In the genomic region with DNA sequence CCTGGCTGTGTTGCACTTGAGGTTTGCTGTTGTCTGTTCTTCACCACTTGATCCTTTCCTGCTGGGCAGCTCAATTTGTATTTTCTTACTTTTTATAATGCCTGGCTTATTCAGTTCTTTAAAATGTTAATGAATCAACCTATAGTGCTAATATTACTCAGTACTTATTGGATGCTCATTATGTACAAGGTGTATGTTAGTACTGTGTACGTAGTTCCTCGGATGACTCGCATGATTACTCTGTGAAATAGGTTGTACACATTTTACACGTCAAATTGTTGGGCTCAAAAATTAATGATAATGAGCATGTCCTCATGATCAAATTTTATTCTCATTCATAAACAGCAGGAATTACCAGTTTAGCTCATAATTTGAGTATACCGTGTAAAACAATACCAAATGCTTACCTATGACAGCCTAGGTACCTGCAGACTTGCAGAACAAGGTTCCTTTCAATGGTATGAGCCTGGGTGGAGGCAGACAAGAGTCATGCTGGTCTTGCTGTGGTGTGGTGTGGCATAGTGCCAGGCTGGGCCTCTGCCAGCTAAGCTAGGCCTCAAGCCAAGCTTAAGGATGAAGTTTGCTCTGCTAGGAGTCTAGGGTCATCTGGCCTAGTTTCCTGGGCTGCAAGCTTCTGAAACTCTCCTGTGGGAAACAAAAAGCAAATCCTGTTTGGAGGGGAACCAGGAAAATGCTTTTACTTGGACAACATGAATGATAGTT, we compare ENCODE assay signal across 8 mouse cellular contexts. TPM values are rescaled to one million over a fixed set of nuclear protein-coding genes. Genes with fewer than 3 reads are reported as not detected.
DNase-seq lines count a peak whose midpoint lies in the region; ATAC-seq and TF ChIP-seq lines count a peak whose summit lies in the region.
"Had no signal": no experiment of that assay in that cellular context is flagged by ENCODE, and none has a peak within 500 bp of the region (broad histone marks: within the 10 kb centered on the region; RNA-seq: fewer than 3 reads in every experiment).

No protein-coding gene starts in this region.

- peak; percentile 82 for DNase-seq in liver, postnatal 0 days
- DNase-seq in brain, embryonic 14.5 days (ENCODE audit: low read depth) = peak; percentile 65
- peak; percentile 89 to 91 for DNase-seq in gastrocnemius, adult 8-10 months (ENCODE audit: low spot score in 2 of 2)
- peak; percentile 91 for DNase-seq in kidney, postnatal 10 days
- peak; percentile 91 for DNase-seq in lung, postnatal 14 days
- peak; percentile 74 for DNase-seq in urinary bladder, adult 2 months (ENCODE audit: low spot score)
- DNase-seq: liver, embryonic 13.5 days had no signal

- H3K27me3 ChIP-seq in liver, postnatal 0 days (ENCODE audit: insufficient read depth, low read length) = no peaks in the 10 kb centered on the region
- H3K27me3 ChIP-seq in liver, embryonic 12.5 days (replicated peaks) = no peaks in the 10 kb centered on the region
- H3K27me3 ChIP-seq: liver, embryonic 13.5 days had no signal

- no peak for TF ChIP-seq EP300 in liver, postnatal 0 days (IDR thresholded peaks at IDR 0.05; ENCODE audit: low read depth)

- WGBS in liver, postnatal 0 days (ENCODE audit: insufficient replicate concordance) = 89% methylated on average over 5 of the region's 5 CpGs
- WGBS in liver, embryonic 12.5 days (ENCODE audit: insufficient replicate concordance) = 92% methylated on average over 5 of the region's 5 CpGs

- no peak overlapping the region for H3K4me2 ChIP-seq in liver, postnatal 0 days (ENCODE audit: low read depth, low read length)
- no peak overlapping the region for H3K4me2 ChIP-seq in liver, embryonic 12.5 days
- H3K4me2 ChIP-seq: liver, embryonic 13.5 days had no signal

- no peak overlapping the region for H3K4me3 ChIP-seq in liver, postnatal 0 days (ENCODE audit: low read depth, low read length)
- no peak overlapping the region for H3K4me3 ChIP-seq in liver, embryonic 12.5 days
- H3K4me3 ChIP-seq: liver, embryonic 13.5 days had no signal

- TF ChIP-seq CTCF in liver, postnatal 0 days (IDR thresholded peaks at IDR 0.05; ENCODE audit: low read depth) = no peak
- TF ChIP-seq CTCF in brain, embryonic 14.5 days (IDR thresholded peaks at IDR 0.05; ENCODE audit: borderline replicate concordance, extremely low read depth, insufficient read depth, insufficient read length) = no peak

- no peak for TF ChIP-seq POLR2A in brain, embryonic 14.5 days (IDR thresholded peaks at IDR 0.05; ENCODE audit: borderline replicate concordance, extremely low read depth, insufficient read depth, insufficient read length, poor library complexity, severe bottlenecking)

- peaks cover 5% of the 10 kb centered on the region; the same call in 1 of the 2 replicates for H3K4me1 ChIP-seq in liver, postnatal 0 days (ENCODE audit: insufficient read depth)
- peaks cover 26% of the 10 kb centered on the region for H3K4me1 ChIP-seq in liver, embryonic 12.5 days

- no peaks in the 10 kb centered on the region for H3K9me3 ChIP-seq in liver, postnatal 0 days (ENCODE audit: low read length)
- H3K9me3 ChIP-seq in liver, embryonic 12.5 days (replicated peaks) = no peaks in the 10 kb centered on the region
- H3K9me3 ChIP-seq: liver, embryonic 13.5 days had no signal

- H3K27ac ChIP-seq in liver, postnatal 0 days (ENCODE audit: low read depth) = no peak overlapping the region
- no peak overlapping the region for H3K27ac ChIP-seq in liver, embryonic 12.5 days
- H3K27ac ChIP-seq: liver, embryonic 13.5 days had no signal

- peaks cover 45% of the 10 kb centered on the region for H3K36me3 ChIP-seq in liver, postnatal 0 days (replicated peaks; ENCODE audit: insufficient read depth, low read length)
- peaks cover 91% of the 10 kb centered on the region for H3K36me3 ChIP-seq in liver, embryonic 12.5 days

- ATAC-seq in liver, postnatal 0 days = peak; percentile 87
- no peak for ATAC-seq in liver, embryonic 12.5 days

- H3K9ac ChIP-seq in liver, postnatal 0 days (replicated peaks) = no peak overlapping the region
- no peak overlapping the region for H3K9ac ChIP-seq in liver, embryonic 12.5 days
- H3K9ac ChIP-seq: liver, embryonic 13.5 days had no signal

RNA-seq across cellular contexts. Expression of a gene that starts 45.8 kb away (rescaled TPM):
- 12.1 and 13.7 TPM in 2 replicates for polyA plus RNA-seq in liver, postnatal 0 days (2015; fragmentation: Nextera tagmentation; extraction: Ambion mirVana)
- polyA plus RNA-seq in liver, embryonic 12.5 days (2016; fragmentation: Nextera tagmentation; extraction: Ambion mirVana) = 59.6 and 66.2 TPM in 2 replicates
- polyA plus RNA-seq in brain, embryonic 14.5 days (2012; rRNA removed) = 1.0 and 1.9 TPM in 2 replicates
- total RNA-seq in gastrocnemius, adult 8-10 months (2022) = 10 to 100 TPM; 20.7 to 50.6 (median 28.9) TPM
- polyA plus RNA-seq in urinary bladder, adult 2 months (2012; rRNA removed) = 5.2 and 5.5 TPM in 2 replicates
